Mouse (Mus musculus): Measurements from ENCODE around the gene Cyp2d9. TPM values are rescaled to one million over a fixed set of nuclear protein-coding genes. Genes with fewer than 3 reads are reported as not detected.
"Not testable (repeated sequence)": the region's sequence is repeated elsewhere in the genome, so short reads cannot be mapped to it uniquely, and the experiment has no call there.

Gene Cyp2d9
- polyA plus RNA-seq, 1 experiment from 2014 or later: not detected

- ATAC-seq (replicated peaks; ENCODE audit: insufficient number of reproducible peaks, low FRiP score, low TSS enrichment, low read depth) (no peak), DNase-seq (ENCODE audit: low spot score) (no peak)
- no peak overlapping the region for H3K9ac ChIP-seq (replicated peaks; ENCODE audit: low read length)
- WGBS: 96% methylated on average over 3 of the region's 3 CpGs
- no peak overlapping the region for H3K4me2 ChIP-seq (ENCODE audit: low read depth, low read length)
- H3K9me3 ChIP-seq (replicated peaks; ENCODE audit: control insufficient read depth, low read length): no peaks in the 10 kb centered on the region
- H3K4me3 ChIP-seq (ENCODE audit: low read depth, low read length): no peak overlapping the region
- no peaks in the 10 kb centered on the region for H3K4me1 ChIP-seq (ENCODE audit: control insufficient read depth, insufficient read depth, low read length)
- no peak overlapping the region for H3K27ac ChIP-seq (replicated peaks; ENCODE audit: low read depth, low read length)
- H3K27me3 ChIP-seq (ENCODE audit: control insufficient read depth, insufficient read depth, low read length): no peaks in the 10 kb centered on the region
- H3K36me3 ChIP-seq (replicated peaks; ENCODE audit: control insufficient read depth, insufficient read depth, low read depth, low read length): no peaks in the 10 kb centered on the region
Measured at GRCm38 (mm10) chr15:82433621-82434020, 384 bp downstream of the Cyp2d9 start.

DNA sequence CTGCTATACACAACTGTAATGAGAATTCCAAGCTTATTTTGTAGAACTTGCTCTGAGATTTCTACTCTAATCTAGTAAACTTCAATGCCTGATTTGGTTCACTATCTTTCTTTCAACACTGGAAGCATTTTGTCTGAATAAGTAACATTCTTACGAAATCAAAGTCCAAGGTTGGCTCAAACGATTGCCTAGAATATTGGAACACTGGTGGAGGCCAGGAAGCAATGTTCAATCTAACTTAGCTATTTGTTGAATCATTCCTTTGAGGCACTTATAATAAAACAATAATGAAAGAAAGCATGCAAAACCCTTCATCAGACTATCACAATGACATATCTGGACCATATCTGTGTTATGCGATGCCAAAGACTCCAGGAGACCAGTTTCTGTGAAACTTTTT is 1.3 kb downstream of the Cyp2d9 start:
- Histone ChIP-seq H3K36me3 (replicated peaks; ENCODE audit: control insufficient read depth, insufficient read depth, low read depth, low read length) (no peaks in the 10 kb centered on the region), H3K9me3 (replicated peaks; ENCODE audit: control insufficient read depth, low read length) (no peaks in the 10 kb centered on the region), H3K4me3 (ENCODE audit: low read depth, low read length) (no peak overlapping the region), H3K27ac (replicated peaks; ENCODE audit: low read depth, low read length) (no peak overlapping the region), H3K4me1 (ENCODE audit: control insufficient read depth, insufficient read depth, low read length) (no peaks in the 10 kb centered on the region), H3K9ac (replicated peaks; ENCODE audit: low read length) (no peak overlapping the region), H3K27me3 (ENCODE audit: control insufficient read depth, insufficient read depth, low read length) (no peaks in the 10 kb centered on the region), H3K4me2 (ENCODE audit: low read depth, low read length) (no peak overlapping the region)
- DNase-seq (ENCODE audit: low spot score): no peak
- ATAC-seq (replicated peaks; ENCODE audit: insufficient number of reproducible peaks, low FRiP score, low TSS enrichment, low read depth): no peak
- 91% methylated on average over 3 of the region's 3 CpGs for WGBS

DNA sequence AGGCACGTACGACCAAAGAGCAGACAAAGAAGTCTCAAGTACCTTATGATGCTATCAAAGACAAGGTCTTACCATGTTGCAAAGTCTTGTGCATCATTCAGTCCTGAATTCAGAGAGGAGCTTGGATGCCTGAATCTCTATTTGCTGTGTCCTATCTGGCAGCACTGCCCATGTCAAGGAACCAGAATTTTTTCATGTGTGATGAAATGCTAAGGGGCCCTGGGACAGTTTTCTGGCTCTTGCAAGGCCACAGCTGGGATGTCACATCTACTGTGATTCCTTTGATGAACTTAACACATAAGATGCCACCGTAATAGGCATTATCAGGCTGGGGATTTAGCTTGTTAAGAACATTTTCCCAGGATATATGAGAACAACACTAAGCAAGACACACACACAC is 1.8 kb downstream of the Cyp2d9 start:
- no peaks in the 10 kb centered on the region for H3K36me3 ChIP-seq (replicated peaks; ENCODE audit: control insufficient read depth, insufficient read depth, low read depth, low read length)

DNA sequence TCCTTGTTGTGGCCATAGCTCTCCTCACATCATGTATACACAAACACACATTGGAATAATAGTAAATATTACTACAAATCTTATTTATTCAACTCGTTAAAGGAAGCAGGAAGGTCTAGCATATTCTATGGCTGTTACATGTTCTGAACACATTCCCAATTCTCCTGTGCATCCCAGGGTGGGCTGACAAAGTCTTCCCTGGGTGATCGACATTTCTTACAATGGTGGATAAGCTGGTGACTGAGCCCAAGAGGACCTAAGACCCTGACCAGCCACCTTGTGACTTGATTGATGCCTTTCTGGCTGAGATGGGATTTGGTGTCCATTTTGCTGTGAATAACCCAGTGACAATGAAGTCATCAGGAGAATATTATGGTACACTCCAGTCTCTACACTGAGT is 2.4 kb downstream of the Cyp2d9 start:
- ATAC-seq (replicated peaks; ENCODE audit: insufficient number of reproducible peaks, low FRiP score, low TSS enrichment, low read depth) (no peak), DNase-seq (ENCODE audit: low spot score) (no peak)
- Histone ChIP-seq H3K4me2 (ENCODE audit: low read depth, low read length) (no peak overlapping the region), H3K27me3 (ENCODE audit: control insufficient read depth, insufficient read depth, low read length) (no peaks in the 10 kb centered on the region), H3K9me3 (replicated peaks; ENCODE audit: control insufficient read depth, low read length) (no peaks in the 10 kb centered on the region), H3K27ac (replicated peaks; ENCODE audit: low read depth, low read length) (no peak overlapping the region), H3K36me3 (replicated peaks; ENCODE audit: control insufficient read depth, insufficient read depth, low read depth, low read length) (no peaks in the 10 kb centered on the region), H3K9ac (replicated peaks; ENCODE audit: low read length) (no peak overlapping the region), H3K4me3 (ENCODE audit: low read depth, low read length) (no peak overlapping the region), H3K4me1 (ENCODE audit: control insufficient read depth, insufficient read depth, low read length) (no peaks in the 10 kb centered on the region)
- 87% methylated on average over 2 of the region's 2 CpGs for WGBS

More for the DNA sequence above, 1.8 kb downstream of the Cyp2d9 start:
- H3K4me2 ChIP-seq (ENCODE audit: low read depth, low read length): no peak overlapping the region
- DNase-seq (ENCODE audit: low spot score): no peak
- no peak for ATAC-seq (replicated peaks; ENCODE audit: insufficient number of reproducible peaks, low FRiP score, low TSS enrichment, low read depth)
- no peaks in the 10 kb centered on the region for H3K4me1 ChIP-seq (ENCODE audit: control insufficient read depth, insufficient read depth, low read length)
- H3K9me3 ChIP-seq (replicated peaks; ENCODE audit: control insufficient read depth, low read length): no peaks in the 10 kb centered on the region
- no peak overlapping the region for H3K4me3 ChIP-seq (ENCODE audit: low read depth, low read length)
- no peak overlapping the region for H3K9ac ChIP-seq (replicated peaks; ENCODE audit: low read length)
- WGBS: 81% methylated on average over 3 of the region's 3 CpGs
- no peaks in the 10 kb centered on the region for H3K27me3 ChIP-seq (ENCODE audit: control insufficient read depth, insufficient read depth, low read length)
- H3K27ac ChIP-seq (replicated peaks; ENCODE audit: low read depth, low read length): no peak overlapping the region

DNA sequence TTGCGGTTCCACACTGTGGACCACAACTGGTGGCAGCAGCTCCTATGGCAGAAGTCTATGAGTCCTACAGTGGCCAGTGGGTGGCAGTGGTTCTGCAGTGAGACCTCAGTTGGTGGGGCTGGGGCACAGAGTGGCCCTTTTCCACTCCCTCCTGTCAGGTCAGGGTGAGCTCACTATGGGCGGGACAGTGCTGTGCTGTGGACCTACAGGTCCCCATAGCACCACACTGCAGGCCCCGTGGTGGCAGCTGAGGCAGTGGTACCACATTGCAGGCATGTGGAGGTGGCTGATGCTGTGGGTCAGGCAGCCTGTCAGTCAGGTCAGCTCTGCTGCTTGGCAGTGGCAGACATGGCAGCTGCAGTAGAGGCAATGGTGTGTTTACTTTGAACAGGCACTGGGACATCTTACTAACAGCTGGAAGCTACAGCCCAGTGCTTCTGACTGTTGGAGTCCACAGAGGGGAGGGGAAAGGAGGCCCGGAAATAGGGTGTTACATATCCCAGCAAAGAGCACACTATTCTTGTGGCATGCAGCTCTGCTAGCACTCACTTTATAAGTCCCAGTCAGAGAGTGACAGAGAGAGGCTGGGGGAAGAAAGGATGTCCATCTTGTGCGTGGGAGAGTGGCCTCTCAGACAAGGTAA is 4.9 kb downstream of the Cyp2d9 start:
- no peak overlapping the region for H3K4me3 ChIP-seq (ENCODE audit: low read depth, low read length)
- WGBS: 72% methylated on average over 5 of the region's 5 CpGs
- no peaks in the 10 kb centered on the region for H3K9me3 ChIP-seq (replicated peaks; ENCODE audit: control insufficient read depth, low read length)
- H3K27ac ChIP-seq (replicated peaks; ENCODE audit: low read depth, low read length): no peak overlapping the region
- ATAC-seq (replicated peaks; ENCODE audit: insufficient number of reproducible peaks, low FRiP score, low TSS enrichment, low read depth) (no peak), DNase-seq (ENCODE audit: low spot score) (no peak)
- no peaks in the 10 kb centered on the region for H3K4me1 ChIP-seq (ENCODE audit: control insufficient read depth, insufficient read depth, low read length)
- no peaks in the 10 kb centered on the region for H3K27me3 ChIP-seq (ENCODE audit: control insufficient read depth, insufficient read depth, low read length)
- no peaks in the 10 kb centered on the region for H3K36me3 ChIP-seq (replicated peaks; ENCODE audit: control insufficient read depth, insufficient read depth, low read depth, low read length)
- no peak overlapping the region for H3K9ac ChIP-seq (replicated peaks; ENCODE audit: low read length)
- no peak overlapping the region for H3K4me2 ChIP-seq (ENCODE audit: low read depth, low read length)

GRCm38 (mm10) chr15:82443658-82444057 is 10.4 kb downstream of the Cyp2d9 start:
- no peak for DNase-seq (ENCODE audit: low spot score)
- Histone ChIP-seq H3K9ac (replicated peaks; ENCODE audit: low read length) (no peak overlapping the region), H3K4me2 (ENCODE audit: low read depth, low read length) (no peak overlapping the region), H3K9me3 (replicated peaks; ENCODE audit: control insufficient read depth, low read length) (no peaks in the 10 kb centered on the region), H3K27ac (replicated peaks; ENCODE audit: low read depth, low read length) (no peak overlapping the region), H3K36me3 (replicated peaks; ENCODE audit: control insufficient read depth, insufficient read depth, low read depth, low read length) (no peaks in the 10 kb centered on the region), H3K4me1 (ENCODE audit: control insufficient read depth, insufficient read depth, low read length) (no peaks in the 10 kb centered on the region), H3K27me3 (ENCODE audit: control insufficient read depth, insufficient read depth, low read length) (no peaks in the 10 kb centered on the region), H3K4me3 (ENCODE audit: low read depth, low read length) (no peak overlapping the region)
- ATAC-seq (replicated peaks; ENCODE audit: insufficient number of reproducible peaks, low FRiP score, low TSS enrichment, low read depth): no peak
- WGBS: 89% methylated on average over 3 of the region's 3 CpGs

DNA sequence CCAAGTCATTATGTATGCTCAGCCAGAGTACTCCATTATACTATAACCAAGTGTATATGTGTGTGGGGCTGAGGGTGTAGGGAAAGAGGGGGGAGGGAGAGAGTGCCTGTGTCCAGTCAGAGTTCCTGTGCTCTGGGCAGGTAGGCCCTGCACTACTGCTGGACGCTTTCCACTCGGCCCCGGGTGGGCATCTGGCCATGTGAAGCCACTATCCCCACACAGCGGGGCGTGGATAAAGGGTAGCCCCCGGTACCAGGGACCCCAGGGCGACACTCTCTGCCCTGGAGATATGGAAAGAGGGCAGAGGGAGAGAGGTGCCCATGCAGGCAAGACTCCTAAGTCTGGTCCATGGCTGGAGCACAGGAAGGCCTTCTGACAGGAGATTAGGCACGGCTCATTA is 12.0 kb downstream of the Cyp2d9 start:
- no peak overlapping the region for H3K27ac ChIP-seq (replicated peaks; ENCODE audit: low read depth, low read length)
- no peak overlapping the region for H3K4me3 ChIP-seq (ENCODE audit: low read depth, low read length)
- H3K4me1 ChIP-seq (ENCODE audit: control insufficient read depth, insufficient read depth, low read length): no peaks in the 10 kb centered on the region
- H3K4me2 ChIP-seq (ENCODE audit: low read depth, low read length): no peak overlapping the region
- H3K9me3 ChIP-seq (replicated peaks; ENCODE audit: control insufficient read depth, low read length): no peaks in the 10 kb centered on the region
- 75% methylated on average over 8 of the region's 8 CpGs for WGBS
- ATAC-seq (replicated peaks; ENCODE audit: insufficient number of reproducible peaks, low FRiP score, low TSS enrichment, low read depth) (no peak), DNase-seq (ENCODE audit: low spot score) (no peak)
- no peak overlapping the region for H3K9ac ChIP-seq (replicated peaks; ENCODE audit: low read length)
- no peaks in the 10 kb centered on the region for H3K27me3 ChIP-seq (ENCODE audit: control insufficient read depth, insufficient read depth, low read length)
- H3K36me3 ChIP-seq (replicated peaks; ENCODE audit: control insufficient read depth, insufficient read depth, low read depth, low read length): no peaks in the 10 kb centered on the region

DNA sequence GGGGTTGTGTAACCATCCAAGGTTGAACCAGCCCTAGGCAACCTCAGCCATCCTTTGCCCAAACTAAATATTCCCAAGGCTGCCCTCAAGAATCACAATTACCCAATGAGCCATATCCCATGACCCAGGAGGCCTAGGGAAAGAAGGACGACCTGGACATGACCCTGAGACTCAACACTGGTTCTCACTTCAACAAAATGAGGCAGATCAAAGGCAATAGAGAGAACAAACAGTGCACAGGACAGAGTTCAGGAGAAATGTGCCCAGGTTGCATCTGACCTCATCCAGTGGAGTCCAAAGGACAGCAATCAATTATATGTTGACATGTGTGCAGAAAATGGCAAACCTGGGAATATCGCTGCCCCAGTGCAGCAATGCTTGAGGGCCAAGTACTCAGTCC is 16.8 kb downstream of the Cyp2d9 start:
- not testable (repeated sequence) for H3K36me3 ChIP-seq (replicated peaks; ENCODE audit: control insufficient read depth, insufficient read depth, low read depth, low read length); H3K9me3 ChIP-seq (replicated peaks; ENCODE audit: control insufficient read depth, low read length); H3K27ac ChIP-seq (replicated peaks; ENCODE audit: low read depth, low read length); H3K9ac ChIP-seq (replicated peaks; ENCODE audit: low read length); H3K4me1 ChIP-seq (ENCODE audit: control insufficient read depth, insufficient read depth, low read length); ATAC-seq (replicated peaks; ENCODE audit: insufficient number of reproducible peaks, low FRiP score, low TSS enrichment, low read depth); H3K27me3 ChIP-seq (ENCODE audit: control insufficient read depth, insufficient read depth, low read length); H3K4me2 ChIP-seq (ENCODE audit: low read depth, low read length); DNase-seq (ENCODE audit: low spot score); H3K4me3 ChIP-seq (ENCODE audit: low read depth, low read length)
- 68% methylated on average over 2 of the region's 2 CpGs for WGBS
